Mouse (Mus musculus) kidney, adult 2 months (tissue): ENCODE measurements around the gene Qars. TPM values are rescaled to one million over a fixed set of nuclear protein-coding genes. Genes with fewer than 3 reads are reported as not detected.

Experiments used
- DNase-seq: peaks from one replicate; pipeline ENCODE4 v3.0.0; 2021
- H3K27ac ChIP-seq: fragments of 200-500 bp; 2 replicates; pipeline ENCODE4 v1.5.1; 2012; ENCODE audit warnings: low read depth, low read length, control low read depth, inconsistent platforms; ENCODE audit not compliant: insufficient read depth
- H3K27me3 ChIP-seq: fragments of 200-500 bp; replicated peaks from 2 replicates; pipeline ENCODE4 v1.6.1; 2012; ENCODE audit warnings: mild to moderate bottlenecking, moderate library complexity, low read length, inconsistent platforms; ENCODE audit not compliant: control insufficient read depth, insufficient read depth
- H3K36me3 ChIP-seq: fragments of 200-500 bp; 2 replicates; pipeline ENCODE4 v1.6.1; 2012; ENCODE audit warnings: mild to moderate bottlenecking, moderate library complexity, low read length, inconsistent platforms; ENCODE audit not compliant: control insufficient read depth, insufficient read depth
- H3K4me1 ChIP-seq: fragments of 200-500 bp; 2 replicates; pipeline ENCODE4 v1.6.1; 2011; ENCODE audit warnings: low read length; ENCODE audit not compliant: control insufficient read depth, insufficient read depth
- H3K4me3 ChIP-seq: fragments of 200-500 bp; 2 replicates; pipeline ENCODE4 v1.5.1; 2011; ENCODE audit warnings: mild to moderate bottlenecking, low read depth, low read length, control low read depth; ENCODE audit not compliant: insufficient read depth
- CTCF ChIP-seq: fragments of 200-500 bp; conservative IDR thresholded peaks from 2 replicates; pipeline ENCODE4 v1.5.1; 2011; ENCODE audit warnings: low read depth, mild to moderate bottlenecking, control low read depth, low read length, moderate library complexity, mixed read lengths; ENCODE audit not compliant: insufficient read depth, insufficient read length
- POLR2A ChIP-seq: fragments of 200-500 bp; IDR thresholded peaks from one replicate; pipeline ENCODE4 v1.6.1; 2011; ENCODE audit warnings: low read depth, low read length, control low read depth
- WGBS: fragments of 180-500 bp; shearing (Covaris S2); methylation state at CpG from one replicate; pipeline ENCODE4 v1.1.7; 2018; 5-methylcytosine and 5-hydroxymethylcytosine counted together
- polyA plus RNA-seq: library from polyadenylated mRNA; depleted of rRNA; stranded (reverse); fragments of >200 nt; gene quantifications from 2 replicates; pipeline ENCODE4 v1.2.3, GENCODE M21; 2012

Qars gene
- polyA plus RNA-seq, 1 experiment: 175 TPM

GRCm38 (mm10) chr9:108486973-108487530, 20.5 kb upstream of the Qars start:
- no peak for DNase-seq
- peaks cover 2% of the 10 kb centered on the region for H3K4me1 ChIP-seq
- no peaks in the 10 kb centered on the region for H3K36me3 ChIP-seq
- no peak overlapping the region for H3K27ac ChIP-seq
- 93% methylated on average over 8 of the region's 8 CpGs for WGBS
- H3K4me3 ChIP-seq: no peak overlapping the region
- TF ChIP-seq POLR2A (no peak), CTCF (no peak)
- no peaks in the 10 kb centered on the region for H3K27me3 ChIP-seq

- TF ChIP-seq CTCF: no peak
- no peak for TF ChIP-seq POLR2A
- no peaks in the 10 kb centered on the region; the same call in 1 of the 2 replicates for H3K36me3 ChIP-seq
- no peak for DNase-seq
- H3K4me1 ChIP-seq: peaks cover 6% of the 10 kb centered on the region
- H3K27ac ChIP-seq: no peak overlapping the region
- no peaks in the 10 kb centered on the region for H3K27me3 ChIP-seq
- H3K4me3 ChIP-seq: no peak overlapping the region
- 96% methylated on average over 17 of the region's 17 CpGs for WGBS
Observed at GRCm38 (mm10) chr9:108488403-108488802, 19.1 kb upstream of the Qars start.

- Histone ChIP-seq H3K4me3 (no peak overlapping the region), H3K27ac (no peak overlapping the region), H3K27me3 (no peaks in the 10 kb centered on the region), H3K36me3 (peaks cover 3% of the 10 kb centered on the region; the same call in 1 of the 2 replicates), H3K4me1 (peaks cover 6% of the 10 kb centered on the region)
- 97% methylated on average over 20 of the region's 20 CpGs for WGBS
- TF ChIP-seq CTCF (no peak), POLR2A (no peak)
- DNase-seq: no peak
Observed at GRCm38 (mm10) chr9:108489215-108489614, 18.3 kb upstream of the Qars start.

GRCm38 (mm10) chr9:108489702-108490558, 17.6 kb upstream of the Qars start:
- no peaks in the 10 kb centered on the region for H3K27me3 ChIP-seq
- H3K36me3 ChIP-seq: peaks cover 3% of the 10 kb centered on the region; the same call in 1 of the 2 replicates
- TF ChIP-seq CTCF (no peak), POLR2A (peak; percentile 5)
- peak overlapping the region; percentile 75 for H3K27ac ChIP-seq
- WGBS: 56% methylated on average over 26 of the region's 26 CpGs
- no peak for DNase-seq
- H3K4me1 ChIP-seq: peaks cover 6% of the 10 kb centered on the region
- peak overlapping the region; percentile 81 for H3K4me3 ChIP-seq

GRCm38 (mm10) chr9:108490559-108491285, 16.8 kb upstream of the Qars start, which contains the start of gene Usp19:
TSS of gene Usp19 (plus strand) at chr9:108490602.
- Histone ChIP-seq H3K4me3 (peak within 1 kb of the TSS; percentile 81), H3K27me3 (no peaks in the 10 kb centered on the region), H3K36me3 (peaks cover 6% of the 10 kb centered on the region; the same call in 1 of the 2 replicates), H3K4me1 (peaks cover 6% of the 10 kb centered on the region), H3K27ac (peak within 1 kb of the TSS; percentile 75)
- 1% methylated on average over 69 of the region's 69 CpGs for WGBS
- TF ChIP-seq CTCF (no peak), POLR2A (peak; percentile 21)
- DNase-seq: peak; percentile 99

- under 1% methylated on average over 12 of the region's 12 CpGs for WGBS
- H3K36me3 ChIP-seq: peaks cover 6% of the 10 kb centered on the region; the same call in 1 of the 2 replicates
- no peaks in the 10 kb centered on the region for H3K27me3 ChIP-seq
- H3K4me3 ChIP-seq: peak overlapping the region; percentile 81
- H3K27ac ChIP-seq: peak overlapping the region; percentile 75
- TF ChIP-seq POLR2A (no peak), CTCF (no peak)
- H3K4me1 ChIP-seq: peaks cover 6% of the 10 kb centered on the region
- DNase-seq: no peak
Observed at GRCm38 (mm10) chr9:108491286-108491580, 16.3 kb upstream of the Qars start.
